Mouse (Mus musculus): Measurements from ENCODE around the gene Ttll5. TPM values are rescaled to one million over a fixed set of nuclear protein-coding genes. Genes with fewer than 3 reads are reported as not detected.

Gene Ttll5
- total and polyA plus RNA-seq, 3 experiments: 17.9 to 59.1 (median 40.6) TPM

GRCm38 (mm10) chr12:86001120-86001655 is 176.7 kb downstream of the Ttll5 start:
- DNase-seq (ENCODE audit: low spot score) (no peak), ATAC-seq (ENCODE audit: extremely low read depth, insufficient number of reproducible peaks, low FRiP score, poor library complexity, severe bottlenecking) (no peak)
- H3K36me3 ChIP-seq (replicated peaks): peaks cover 60% of the 10 kb centered on the region
- TF ChIP-seq GATA2 (IDR thresholded peaks at IDR 0.05; ENCODE audit: borderline replicate concordance, low read depth, low read length) (no peak), TAL1 (conservative IDR thresholded peaks at IDR 0.05; ENCODE audit: low read depth, low read length) (no peak), CTCF (IDR thresholded peaks at IDR 0.05; ENCODE audit: low read depth, low read length) (no peak), GATA1 (IDR thresholded peaks at IDR 0.05; ENCODE audit: borderline replicate concordance, low read length) (no peak), POLR2AphosphoS5 (IDR thresholded peaks at IDR 0.05; ENCODE audit: insufficient replicate concordance, low read depth, low read length) (no peak)
- peaks cover 7% of the 10 kb centered on the region; the same call in 1 of the 2 replicates for H3K4me1 ChIP-seq (ENCODE audit: insufficient read depth, low read depth, low read length)
- H3K4me3 ChIP-seq (ENCODE audit: low read depth, low read length): no peak overlapping the region
- H3K27me3 ChIP-seq (ENCODE audit: insufficient read depth, low read length): no peaks in the 10 kb centered on the region
- no peaks in the 10 kb centered on the region for H3K9me3 ChIP-seq (replicated peaks)

GRCm38 (mm10) chr12:86004627-86005026 is 180.2 kb downstream of the Ttll5 start:
- Histone ChIP-seq H3K9me3 (replicated peaks) (no peaks in the 10 kb centered on the region), H3K36me3 (replicated peaks) (peaks cover 61% of the 10 kb centered on the region), H3K27me3 (ENCODE audit: insufficient read depth, low read length) (no peaks in the 10 kb centered on the region), H3K4me1 (ENCODE audit: insufficient read depth, low read depth, low read length) (peaks cover 12% of the 10 kb centered on the region; the same call in 1 of the 2 replicates), H3K4me3 (ENCODE audit: low read depth, low read length) (no peak overlapping the region)
- ATAC-seq (ENCODE audit: extremely low read depth, insufficient number of reproducible peaks, low FRiP score, poor library complexity, severe bottlenecking): no peak
- TF ChIP-seq CTCF (IDR thresholded peaks at IDR 0.05; ENCODE audit: low read depth, low read length) (no peak), TAL1 (conservative IDR thresholded peaks at IDR 0.05; ENCODE audit: low read depth, low read length) (no peak), GATA1 (IDR thresholded peaks at IDR 0.05; ENCODE audit: borderline replicate concordance, low read length) (no peak), POLR2AphosphoS5 (IDR thresholded peaks at IDR 0.05; ENCODE audit: insufficient replicate concordance, low read depth, low read length) (no peak), GATA2 (IDR thresholded peaks at IDR 0.05; ENCODE audit: borderline replicate concordance, low read depth, low read length) (no peak)
- DNase-seq (ENCODE audit: low spot score): no peak

- DNase-seq (ENCODE audit: low spot score) (no peak), ATAC-seq (ENCODE audit: extremely low read depth, insufficient number of reproducible peaks, low FRiP score, poor library complexity, severe bottlenecking) (no peak)
- Histone ChIP-seq H3K4me1 (ENCODE audit: insufficient read depth, low read depth, low read length) (peaks cover 4% of the 10 kb centered on the region; the same call in 1 of the 2 replicates), H3K27me3 (ENCODE audit: insufficient read depth, low read length) (no peaks in the 10 kb centered on the region), H3K4me3 (ENCODE audit: low read depth, low read length) (no peak overlapping the region), H3K36me3 (replicated peaks) (peaks cover 56% of the 10 kb centered on the region), H3K9me3 (replicated peaks) (no peaks in the 10 kb centered on the region)
- TF ChIP-seq CTCF (IDR thresholded peaks at IDR 0.05; ENCODE audit: low read depth, low read length): no peak
Observed at GRCm38 (mm10) chr12:86007377-86007776, 182.9 kb downstream of the Ttll5 start.

- TF ChIP-seq GATA2 (IDR thresholded peaks at IDR 0.05; ENCODE audit: borderline replicate concordance, low read depth, low read length) (no peak), GATA1 (IDR thresholded peaks at IDR 0.05; ENCODE audit: borderline replicate concordance, low read length) (no peak), POLR2AphosphoS5 (IDR thresholded peaks at IDR 0.05; ENCODE audit: insufficient replicate concordance, low read depth, low read length) (no peak), TAL1 (conservative IDR thresholded peaks at IDR 0.05; ENCODE audit: low read depth, low read length) (no peak), CTCF (IDR thresholded peaks at IDR 0.05; ENCODE audit: low read depth, low read length) (no peak)
- Histone ChIP-seq H3K4me3 (ENCODE audit: low read depth, low read length) (no peak overlapping the region), H3K36me3 (replicated peaks) (peaks cover 64% of the 10 kb centered on the region), H3K27me3 (ENCODE audit: insufficient read depth, low read length) (no peaks in the 10 kb centered on the region), H3K9me3 (replicated peaks) (no peaks in the 10 kb centered on the region), H3K4me1 (ENCODE audit: insufficient read depth, low read depth, low read length) (peaks cover 4% of the 10 kb centered on the region; the same call in 1 of the 2 replicates)
- DNase-seq (ENCODE audit: low spot score) (no peak), ATAC-seq (ENCODE audit: extremely low read depth, insufficient number of reproducible peaks, low FRiP score, poor library complexity, severe bottlenecking) (no peak)
Observed at GRCm38 (mm10) chr12:86010656-86011055, 186.2 kb downstream of the Ttll5 start.

- ATAC-seq (ENCODE audit: extremely low read depth, insufficient number of reproducible peaks, low FRiP score, poor library complexity, severe bottlenecking) (no peak), DNase-seq (ENCODE audit: low spot score) (no peak)
- Histone ChIP-seq H3K27me3 (ENCODE audit: insufficient read depth, low read length) (no peaks in the 10 kb centered on the region), H3K4me3 (ENCODE audit: low read depth, low read length) (no peak overlapping the region), H3K36me3 (replicated peaks) (peaks cover 69% of the 10 kb centered on the region), H3K9me3 (replicated peaks) (no peaks in the 10 kb centered on the region), H3K4me1 (ENCODE audit: insufficient read depth, low read depth, low read length) (peaks cover 4% of the 10 kb centered on the region; the same call in 1 of the 2 replicates)
- TF ChIP-seq TAL1 (conservative IDR thresholded peaks at IDR 0.05; ENCODE audit: low read depth, low read length) (no peak), POLR2AphosphoS5 (IDR thresholded peaks at IDR 0.05; ENCODE audit: insufficient replicate concordance, low read depth, low read length) (no peak), CTCF (IDR thresholded peaks at IDR 0.05; ENCODE audit: low read depth, low read length) (no peak), GATA2 (IDR thresholded peaks at IDR 0.05; ENCODE audit: borderline replicate concordance, low read depth, low read length) (no peak), GATA1 (IDR thresholded peaks at IDR 0.05; ENCODE audit: borderline replicate concordance, low read length) (no peak)
Observed at GRCm38 (mm10) chr12:86012195-86012594, 187.7 kb downstream of the Ttll5 start.

GRCm38 (mm10) chr12:86014174-86014573 is 189.7 kb downstream of the Ttll5 start:
- DNase-seq (ENCODE audit: low spot score) (no peak), ATAC-seq (ENCODE audit: extremely low read depth, insufficient number of reproducible peaks, low FRiP score, poor library complexity, severe bottlenecking) (no peak)
- Histone ChIP-seq H3K27me3 (ENCODE audit: insufficient read depth, low read length) (no peaks in the 10 kb centered on the region), H3K4me1 (ENCODE audit: insufficient read depth, low read depth, low read length) (no peaks in the 10 kb centered on the region), H3K4me3 (ENCODE audit: low read depth, low read length) (no peak overlapping the region), H3K9me3 (replicated peaks) (no peaks in the 10 kb centered on the region), H3K36me3 (replicated peaks) (peaks cover 56% of the 10 kb centered on the region)
- TF ChIP-seq GATA1 (IDR thresholded peaks at IDR 0.05; ENCODE audit: borderline replicate concordance, low read length): no peak
- no peak for TF ChIP-seq TAL1 (conservative IDR thresholded peaks at IDR 0.05; ENCODE audit: low read depth, low read length)
- no peak for TF ChIP-seq POLR2AphosphoS5 (IDR thresholded peaks at IDR 0.05; ENCODE audit: insufficient replicate concordance, low read depth, low read length)
- TF ChIP-seq CTCF (IDR thresholded peaks at IDR 0.05; ENCODE audit: low read depth, low read length): no peak
